In genomic region chr2:93811812-93812211, GRCm38 (mm10) we compare ENCODE assay signal across 9 mouse cellular contexts. TPM values are rescaled to one million over a fixed set of nuclear protein-coding genes. Genes with fewer than 3 reads are reported as not detected.
A peak's percentile ranks its signal among the peaks of the same experiment; 100 is the strongest.
DNase-seq lines count a peak whose midpoint lies in the region.
"Had no signal": no experiment of that assay in that cellular context is flagged by ENCODE, and none has a peak within 500 bp of the region (broad histone marks: within the 10 kb centered on the region; RNA-seq: fewer than 3 reads in every experiment).

No protein-coding gene starts in this region.

- peak; percentile 76 for DNase-seq in gastrocnemius, postnatal 10 days
- no peak for DNase-seq in gastrocnemius, postnatal 36 days
- DNase-seq in right cerebral cortex, adult 2 months (ENCODE audit: low spot score in 2 of 2) = peak; percentile 55 to 63
- DNase-seq in right cerebral cortex, postnatal 36 days (ENCODE audit: low spot score in 2 of 2) = no peak
- DNase-seq in cerebellum, adult 18-20 months = peak; percentile 74 to 85
- peak; percentile 48 to 74 for DNase-seq in heart, postnatal 10 days
- peak; percentile 70 for DNase-seq in lung, postnatal 10 days
- peak; percentile 79 for DNase-seq in splenic B cell, adult 2 months (ENCODE audit: low read depth, low spot score)

- peaks cover 6% of the 10 kb centered on the region for H3K36me3 ChIP-seq in splenic B cell, adult 2 months (ENCODE audit: control insufficient read depth, insufficient read depth, low read length, poor library complexity, severe bottlenecking)

- intact Hi-C loops in gastrocnemius, postnatal 36 days (cut with DNase I) = loop anchor here (10.0 kb wide), 1 partner anchor 337 kb away; no protein-coding TSS in a partner anchor
- intact Hi-C loops in heart, postnatal 10 days (cut with DNase I) = no loop called here

- no peaks in the 10 kb centered on the region for H3K27me3 ChIP-seq in splenic B cell, adult 2 months (ENCODE audit: control insufficient read depth, insufficient read depth, low read length, poor library complexity, severe bottlenecking)
- H3K27me3 ChIP-seq: limb, embryonic 13.5 days had no signal

RNA-seq across cellular contexts. Expression of gene Ext2, which starts 10.6 kb away (rescaled TPM):
- total RNA-seq in gastrocnemius, postnatal 10 days (2021) = 10 to 100 TPM; 41.0 to 52.8 TPM
- 10 to 100 TPM; 32.8 to 35.2 TPM for total RNA-seq in gastrocnemius, postnatal 36 days (2021)
- 10 to 100 TPM; 58.0 to 59.9 TPM for total RNA-seq in heart, postnatal 10 days (2021)

RNA-seq across cellular contexts. Expression of gene Accs, which starts 37.9 kb away (rescaled TPM):
- 1 to 10 TPM; 4.2 to 6.2 TPM for total RNA-seq in gastrocnemius, postnatal 10 days (2021)
- 1 to 10 TPM; 3.2 to 4.0 TPM for total RNA-seq in gastrocnemius, postnatal 36 days (2021)
- 1 to 10 TPM; 5.4 to 7.6 TPM for total RNA-seq in heart, postnatal 10 days (2021)

RNA-seq across cellular contexts. Expression of gene Accsl, which starts 57.1 kb away (rescaled TPM):
- not detected for total RNA-seq in gastrocnemius, postnatal 10 days (2021)
- total RNA-seq in gastrocnemius, postnatal 36 days (2021) = not detected
- total RNA-seq in heart, postnatal 10 days (2021) = under 1 TPM in 1 of 2 experiments, not detected in 1; 0.24 TPM

Comparison
In these comparisons a context has a peak if more than half of its experiments do, and no peak if none do; other contexts are left out.
1. DNase-seq: peak in gastrocnemius, postnatal 10 days (single experiment), right cerebral cortex, adult 2 months (2 of 2), cerebellum, adult 18-20 months (2 of 2), heart, postnatal 10 days (2 of 2), lung, postnatal 10 days (single experiment) and splenic B cell, adult 2 months (single experiment); none in gastrocnemius, postnatal 36 days (0 of 2) and right cerebral cortex, postnatal 36 days (0 of 2).